Mouse (Mus musculus) telencephalon, adult 2 months (tissue): ENCODE measurements at regions not wholly inside any gene's neighbourhood (a gene's known extent, or its start where the extent isn't known, plus 50 kb on each side); places are given as distances from the start of the nearest gene placed in this dataset.

ENCODE experiments used
- DNase-seq: peaks from one replicate; pipeline ENCODE4 v3.0.0-alpha.2; 2011; ENCODE audit warnings: low read depth, low spot score

GRCm38 (mm10) chr16:50859513-50859912 lies 268.6 kb upstream of the Ccdc54 start:
- no peak for DNase-seq

- DNase-seq = no peak
Observed at GRCm38 (mm10) chr16:50852081-50852480, 261.1 kb upstream of the Ccdc54 start.

GRCm38 (mm10) chr16:50847693-50848092 lies 256.7 kb upstream of the Ccdc54 start:
- no peak for DNase-seq

- DNase-seq = no peak
Observed at GRCm38 (mm10) chr16:50846505-50846904, 255.6 kb upstream of the Ccdc54 start.

- DNase-seq = peak; percentile 69
Observed at GRCm38 (mm10) chr16:50841677-50842580, 251.0 kb upstream of the Ccdc54 start.

- DNase-seq = no peak
Observed at GRCm38 (mm10) chr16:50841205-50841604, 250.3 kb upstream of the Ccdc54 start.

- peak; percentile 55 for DNase-seq
Observed at GRCm38 (mm10) chr16:50839665-50840064, 248.7 kb upstream of the Ccdc54 start.

- DNase-seq = no peak
Observed at GRCm38 (mm10) chr16:50837416-50837815, 246.5 kb upstream of the Ccdc54 start.

GRCm38 (mm10) chr16:50836457-50836856 lies 245.5 kb upstream of the Ccdc54 start:
- no peak for DNase-seq

GRCm38 (mm10) chr16:50833357-50833756 lies 242.4 kb upstream of the Ccdc54 start:
- DNase-seq = no peak

- no peak for DNase-seq
Observed at GRCm38 (mm10) chr16:50822352-50822751, 231.4 kb upstream of the Ccdc54 start.

GRCm38 (mm10) chr16:50814626-50815025 lies 223.7 kb upstream of the Ccdc54 start:
- no peak for DNase-seq

- peak; percentile 49 for DNase-seq
Observed at GRCm38 (mm10) chr16:50799145-50799794, 208.3 kb upstream of the Ccdc54 start.

- no peak for DNase-seq
Observed at GRCm38 (mm10) chr16:50798095-50798494, 207.1 kb upstream of the Ccdc54 start.

- DNase-seq = peak; percentile 11
Observed at GRCm38 (mm10) chr16:50792960-50793359, 202.0 kb upstream of the Ccdc54 start.

GRCm38 (mm10) chr16:50792506-50792905 lies 201.6 kb upstream of the Ccdc54 start:
- no peak for DNase-seq

GRCm38 (mm10) chr16:50788702-50789101 lies 197.7 kb upstream of the Ccdc54 start:
- DNase-seq = no peak

- DNase-seq = no peak
Observed at GRCm38 (mm10) chr16:50786199-50786598, 195.2 kb upstream of the Ccdc54 start.

GRCm38 (mm10) chr16:50785384-50785783 lies 194.4 kb upstream of the Ccdc54 start:
- DNase-seq = no peak

- no peak for DNase-seq
Observed at GRCm38 (mm10) chr16:50784651-50785228, 193.8 kb upstream of the Ccdc54 start.

GRCm38 (mm10) chr16:50783784-50784650 lies 193.1 kb upstream of the Ccdc54 start:
- DNase-seq = no peak

- no peak for DNase-seq
Observed at GRCm38 (mm10) chr16:50783240-50783639, 192.3 kb upstream of the Ccdc54 start.
